Mouse (Mus musculus): ENCODE data around the gene Nxt2. TPM values are rescaled to one million over a fixed set of nuclear protein-coding genes. Genes with fewer than 3 reads are reported as not detected.

Gene Nxt2
- polyA plus RNA-seq, 1 experiment, result 36.9 TPM

- DNase-seq, result no peak
- WGBS, result 78% methylated on average over 7 of the region's 7 CpGs
- no peak overlapping the region for H3K4me3 ChIP-seq (replicated peaks; ENCODE audit: insufficient read depth, low read depth, low read length)
- TF ChIP-seq CTCF (IDR thresholded peaks at IDR 0.05; ENCODE audit: borderline replicate concordance, insufficient read depth, low read depth, low read length), result no peak
- no peak for TF ChIP-seq POLR2A (IDR thresholded peaks at IDR 0.05; ENCODE audit: borderline replicate concordance, insufficient read depth, low read length)
- no peaks in the 10 kb centered on the region for H3K4me1 ChIP-seq (ENCODE audit: control insufficient read depth, insufficient read depth, low read length)
- H3K27ac ChIP-seq (ENCODE audit: insufficient read depth, low read length), result no peak overlapping the region
- H3K27me3 ChIP-seq (ENCODE audit: control insufficient read depth, insufficient read depth, low read length), result no peaks in the 10 kb centered on the region
Measured at GRCm38 (mm10) chrX:142250008-142250736, 23.6 kb downstream of the Nxt2 start.

GRCm38 (mm10) chrX:142276031-142276430 lies 49.5 kb downstream of the Nxt2 start:
- no peak for DNase-seq
- TF ChIP-seq POLR2A (IDR thresholded peaks at IDR 0.05; ENCODE audit: borderline replicate concordance, insufficient read depth, low read length), result no peak
- no peak for TF ChIP-seq CTCF (IDR thresholded peaks at IDR 0.05; ENCODE audit: borderline replicate concordance, insufficient read depth, low read depth, low read length)
- Histone ChIP-seq H3K4me3 (replicated peaks; ENCODE audit: insufficient read depth, low read depth, low read length) (no peak overlapping the region), H3K27ac (ENCODE audit: insufficient read depth, low read length) (no peak overlapping the region), H3K27me3 (ENCODE audit: control insufficient read depth, insufficient read depth, low read length) (no peaks in the 10 kb centered on the region), H3K4me1 (ENCODE audit: control insufficient read depth, insufficient read depth, low read length) (no peaks in the 10 kb centered on the region)
- 40% methylated on average over 3 of the region's 3 CpGs for WGBS

GRCm38 (mm10) chrX:142276573-142276972 lies 50.0 kb downstream of the Nxt2 start:
- 83% methylated on average over 3 of the region's 3 CpGs for WGBS
- H3K4me1 ChIP-seq (ENCODE audit: control insufficient read depth, insufficient read depth, low read length), result no peaks in the 10 kb centered on the region
- TF ChIP-seq POLR2A (IDR thresholded peaks at IDR 0.05; ENCODE audit: borderline replicate concordance, insufficient read depth, low read length) (no peak), CTCF (IDR thresholded peaks at IDR 0.05; ENCODE audit: borderline replicate concordance, insufficient read depth, low read depth, low read length) (no peak)
- no peak overlapping the region for H3K27ac ChIP-seq (ENCODE audit: insufficient read depth, low read length)
- H3K4me3 ChIP-seq (replicated peaks; ENCODE audit: insufficient read depth, low read depth, low read length), result no peak overlapping the region
- H3K27me3 ChIP-seq (ENCODE audit: control insufficient read depth, insufficient read depth, low read length), result no peaks in the 10 kb centered on the region
- no peak for DNase-seq

- Histone ChIP-seq H3K4me3 (replicated peaks; ENCODE audit: insufficient read depth, low read depth, low read length) (no peak overlapping the region), H3K27me3 (ENCODE audit: control insufficient read depth, insufficient read depth, low read length) (no peaks in the 10 kb centered on the region), H3K27ac (ENCODE audit: insufficient read depth, low read length) (no peak overlapping the region), H3K4me1 (ENCODE audit: control insufficient read depth, insufficient read depth, low read length) (no peaks in the 10 kb centered on the region)
- TF ChIP-seq CTCF (IDR thresholded peaks at IDR 0.05; ENCODE audit: borderline replicate concordance, insufficient read depth, low read depth, low read length) (no peak), POLR2A (IDR thresholded peaks at IDR 0.05; ENCODE audit: borderline replicate concordance, insufficient read depth, low read length) (no peak)
- DNase-seq, result no peak
- WGBS, result 36% methylated on average over 5 of the region's 5 CpGs
Measured at GRCm38 (mm10) chrX:142285905-142286304, 59.3 kb downstream of the Nxt2 start.

Other genes with a start within 250 kb of the Nxt2 start
- gene Gucy2f, start 29.8 kb upstream of the Nxt2 start, polyA plus RNA-seq (2012; rRNA removed), result 0.03 and 0.06 TPM in 2 replicates
- 27.7 and 28.2 TPM in 2 replicates for gene Kcne1l, start 79.5 kb downstream of the Nxt2 start, polyA plus RNA-seq (2012; rRNA removed)
- gene Acsl4, start 163.8 kb downstream of the Nxt2 start, polyA plus RNA-seq (2012; rRNA removed), result 15.0 and 15.2 TPM in 2 replicates

Data from cerebellum, adult 2 months (tissue).